Mouse (Mus musculus): ENCODE results near the gene Dcakd. TPM values are rescaled to one million over a fixed set of nuclear protein-coding genes. Genes with fewer than 3 reads are reported as not detected.
A peak's percentile ranks its signal among the peaks of the same experiment; 100 is the strongest.

Gene Dcakd
- total RNA-seq, 2 experiments from 2014 or later: 48.3 to 50.9 TPM

DNA sequence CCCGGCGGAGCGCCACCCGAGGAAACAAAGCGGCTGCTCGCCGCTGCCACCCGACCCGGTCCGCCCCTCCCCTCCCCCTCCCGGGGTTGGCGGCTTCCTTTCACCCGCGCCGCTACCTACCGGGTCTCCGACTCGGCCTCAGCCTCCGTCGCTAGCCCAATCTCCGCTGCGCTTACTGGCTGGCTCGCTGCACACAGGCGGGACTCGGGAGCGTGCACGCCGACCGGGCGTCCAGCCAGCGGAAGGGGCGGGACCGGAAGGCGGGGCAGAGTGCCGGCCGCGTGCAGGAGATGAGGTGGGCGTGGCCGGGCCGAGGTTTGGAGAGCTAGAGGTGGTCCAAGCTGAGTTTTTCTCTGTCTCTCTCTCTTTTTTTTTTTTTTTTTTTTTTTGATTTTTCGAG, 11.2 kb downstream of the Dcakd start:
- no peak for TF ChIP-seq CTCF (IDR thresholded peaks at IDR 0.05)
- H3K4me3 ChIP-seq: peak overlapping the region; percentile 88
- H3K27ac ChIP-seq: peak overlapping the region; percentile 90
- intact Hi-C loops (cut with DNase I): loop anchor here (1.0 kb wide), 1 partner anchor 11 kb away; the partner anchor contains the start of genes Dcakd and Nmt1
- DNase-seq (ENCODE audit: extremely low spot score in 1 of 2, low spot score in 2 of 2): peak; percentile 96 to 99

DNA sequence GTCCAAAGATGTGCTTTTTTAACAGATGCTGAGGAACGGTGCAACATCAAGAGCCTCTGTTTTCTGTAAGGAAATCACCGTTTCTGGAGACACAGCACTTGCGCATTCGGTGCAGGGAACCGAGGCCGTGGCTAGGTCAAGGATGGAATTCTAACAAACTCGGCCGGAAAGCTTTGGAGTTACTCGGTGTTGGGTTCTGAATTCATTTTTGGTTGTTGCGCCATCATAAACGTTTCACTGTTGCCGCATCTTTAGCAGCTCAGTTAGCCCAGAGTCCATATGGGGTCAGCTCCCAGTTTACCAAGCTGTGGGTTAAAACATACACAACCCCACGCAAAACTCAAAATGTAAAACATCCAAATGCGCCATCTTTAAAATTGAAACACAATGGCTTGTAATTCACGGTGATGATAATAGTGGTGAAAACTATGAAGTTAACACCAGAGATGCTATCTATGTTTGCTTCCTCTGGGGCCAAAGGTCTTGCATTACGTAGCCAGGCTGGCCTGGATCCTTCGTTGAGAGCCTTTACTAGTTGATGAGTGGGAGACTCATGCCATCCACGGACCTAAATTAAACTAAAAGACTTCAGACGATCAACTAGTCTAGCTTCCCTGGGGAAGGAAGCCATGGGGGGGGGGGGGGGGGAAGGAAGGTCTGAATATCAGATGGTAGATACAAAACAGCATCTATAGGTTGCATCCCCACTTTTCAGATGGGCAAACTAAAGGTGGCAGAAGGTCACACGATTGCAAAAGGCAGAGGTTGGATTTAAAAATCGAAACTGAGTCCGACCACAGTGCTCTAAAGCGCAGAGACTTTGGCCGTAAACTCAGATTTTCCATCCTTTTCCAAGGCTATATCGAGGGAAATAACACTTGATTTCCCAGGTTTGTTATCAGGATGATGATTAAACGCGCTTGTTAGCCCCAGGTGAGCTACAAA, 12.0 kb downstream of the Dcakd start:
- Histone ChIP-seq H3K27ac (peak overlapping the region; percentile 90), H3K4me3 (peak overlapping the region; percentile 88)
- intact Hi-C loops (cut with DNase I): no loop called here
- DNase-seq (ENCODE audit: extremely low spot score in 1 of 2, low spot score in 2 of 2): no peak
- no peak; the same call in 1 of the 2 replicates for TF ChIP-seq CTCF (IDR thresholded peaks at IDR 0.05)

DNA sequence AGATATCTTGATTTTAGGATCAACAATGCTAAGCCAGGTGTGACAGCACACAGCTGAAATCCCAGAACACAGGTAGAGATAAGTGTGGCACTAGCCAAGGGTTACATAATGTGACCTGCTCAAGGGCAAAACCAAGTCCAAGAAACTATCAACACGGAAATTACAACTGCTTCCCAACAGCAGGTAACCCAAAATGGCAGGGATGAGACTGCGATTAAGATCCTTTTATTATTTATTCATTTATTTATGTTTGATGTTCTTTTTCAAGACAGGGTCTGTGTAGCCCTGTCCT, 17.0 kb downstream of the Dcakd start:
- H3K4me3 ChIP-seq: no peak overlapping the region
- DNase-seq (ENCODE audit: extremely low spot score in 1 of 2, low spot score in 2 of 2): no peak
- intact Hi-C loops (cut with DNase I): no loop called here
- no peak for TF ChIP-seq CTCF (IDR thresholded peaks at IDR 0.05)
- no peak overlapping the region for H3K27ac ChIP-seq

DNA sequence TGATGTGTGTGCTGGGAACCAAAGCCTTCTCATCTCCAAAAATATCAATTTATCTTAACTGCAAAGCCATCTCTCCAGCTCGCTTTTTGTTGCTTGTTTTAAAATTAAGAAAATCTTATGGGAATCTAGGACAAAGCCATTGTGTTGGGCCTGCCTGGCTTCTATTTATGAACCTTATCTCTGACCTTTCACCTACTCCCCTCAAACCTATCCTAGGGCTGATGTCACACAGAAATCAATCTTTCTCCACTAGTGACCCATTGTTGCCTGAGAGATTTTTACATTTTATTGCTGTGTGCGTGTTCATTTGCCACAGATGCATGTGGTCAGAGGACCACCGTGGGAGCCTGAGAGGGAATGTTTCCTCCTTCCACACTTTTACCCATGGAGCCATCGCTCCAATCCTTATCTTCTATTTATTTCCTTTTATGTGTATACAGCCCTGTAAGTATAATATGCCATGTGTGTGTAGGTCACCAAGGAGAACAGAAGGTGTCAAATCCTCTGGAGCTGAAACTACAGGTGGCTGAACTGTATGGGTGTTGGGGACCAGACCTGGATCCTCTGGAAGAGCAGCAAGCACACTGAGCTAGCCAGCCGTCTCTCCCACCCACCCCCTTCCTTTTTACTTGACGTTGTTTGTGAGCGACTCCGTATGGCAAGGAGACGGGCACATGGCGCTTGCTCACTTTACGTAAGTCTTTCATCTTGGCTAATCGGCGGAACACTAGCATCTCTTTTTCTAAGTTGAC, 17.5 kb downstream of the Dcakd start:
- no peak for TF ChIP-seq CTCF (IDR thresholded peaks at IDR 0.05)
- no peak for DNase-seq (ENCODE audit: extremely low spot score in 1 of 2, low spot score in 2 of 2)
- Histone ChIP-seq H3K4me3 (no peak overlapping the region), H3K27ac (no peak overlapping the region)
- intact Hi-C loops (cut with DNase I): no loop called here

DNA sequence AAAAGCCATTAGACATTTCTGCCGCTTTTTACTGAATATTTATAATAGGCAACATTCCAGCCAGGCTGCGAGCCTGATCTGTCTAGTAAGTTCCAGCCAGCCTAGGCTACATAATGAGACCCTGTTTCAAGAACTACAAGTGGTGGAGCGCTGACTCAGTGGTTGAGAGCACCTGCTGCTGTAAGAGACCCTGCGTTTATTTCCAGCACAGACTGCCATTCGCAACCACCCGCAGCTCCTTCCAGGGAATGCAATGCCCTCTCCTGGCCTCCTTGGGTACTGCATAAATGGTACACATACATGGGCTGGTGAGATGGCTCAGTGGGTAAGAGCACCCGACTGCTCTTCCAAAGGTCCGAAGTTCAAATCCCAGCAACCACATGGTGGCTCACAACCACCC, 18.9 kb downstream of the Dcakd start:
- no peak for DNase-seq (ENCODE audit: extremely low spot score in 1 of 2, low spot score in 2 of 2)

DNA sequence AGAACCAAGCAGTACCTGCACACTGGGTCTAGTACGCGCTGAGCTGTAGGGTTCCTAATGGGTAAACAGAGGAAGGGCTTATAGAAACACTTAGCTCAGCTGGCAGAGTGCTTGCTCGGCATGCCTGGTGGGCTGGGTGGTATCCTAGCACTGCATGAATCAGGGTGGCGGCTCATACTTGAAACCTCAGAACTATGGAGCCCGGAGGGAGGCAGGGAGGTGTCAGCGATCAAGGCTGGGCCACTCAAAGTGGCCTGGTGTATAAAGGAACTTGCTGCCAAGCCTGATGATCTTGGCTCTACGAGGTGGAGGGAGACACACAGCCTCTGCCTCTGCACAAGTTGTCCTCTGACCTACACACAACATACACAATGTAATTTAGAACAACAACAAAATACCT, 19.6 kb downstream of the Dcakd start:
- no peak overlapping the region for H3K27ac ChIP-seq
- no peak overlapping the region for H3K4me3 ChIP-seq
- TF ChIP-seq CTCF (IDR thresholded peaks at IDR 0.05): no peak
- intact Hi-C loops (cut with DNase I): no loop called here
- DNase-seq (ENCODE audit: extremely low spot score in 1 of 2, low spot score in 2 of 2): no peak

More for the DNA sequence above, 18.9 kb downstream of the Dcakd start:
- Histone ChIP-seq H3K27ac (no peak overlapping the region), H3K4me3 (no peak overlapping the region)
- peak; percentile 39 for TF ChIP-seq CTCF (IDR thresholded peaks at IDR 0.05)
- intact Hi-C loops (cut with DNase I): no loop called here

DNA sequence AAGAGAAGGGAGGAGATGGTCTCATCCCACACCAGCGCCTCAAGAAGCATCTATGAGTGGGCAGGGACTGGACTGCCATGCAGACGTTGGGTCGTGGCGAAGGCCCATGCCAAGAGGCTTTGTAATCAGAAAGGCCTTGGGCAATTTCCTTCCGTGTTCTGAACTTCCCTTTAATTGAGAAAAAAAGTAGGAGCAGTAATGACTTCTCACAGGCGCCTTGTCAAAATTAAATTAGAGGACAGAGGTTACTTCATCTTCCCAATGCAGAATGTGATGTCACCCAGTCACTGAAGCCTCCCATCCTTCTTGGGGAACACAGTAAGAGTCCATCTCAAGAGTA, 21.2 kb downstream of the Dcakd start:
- intact Hi-C loops (cut with DNase I): no loop called here

DNA sequence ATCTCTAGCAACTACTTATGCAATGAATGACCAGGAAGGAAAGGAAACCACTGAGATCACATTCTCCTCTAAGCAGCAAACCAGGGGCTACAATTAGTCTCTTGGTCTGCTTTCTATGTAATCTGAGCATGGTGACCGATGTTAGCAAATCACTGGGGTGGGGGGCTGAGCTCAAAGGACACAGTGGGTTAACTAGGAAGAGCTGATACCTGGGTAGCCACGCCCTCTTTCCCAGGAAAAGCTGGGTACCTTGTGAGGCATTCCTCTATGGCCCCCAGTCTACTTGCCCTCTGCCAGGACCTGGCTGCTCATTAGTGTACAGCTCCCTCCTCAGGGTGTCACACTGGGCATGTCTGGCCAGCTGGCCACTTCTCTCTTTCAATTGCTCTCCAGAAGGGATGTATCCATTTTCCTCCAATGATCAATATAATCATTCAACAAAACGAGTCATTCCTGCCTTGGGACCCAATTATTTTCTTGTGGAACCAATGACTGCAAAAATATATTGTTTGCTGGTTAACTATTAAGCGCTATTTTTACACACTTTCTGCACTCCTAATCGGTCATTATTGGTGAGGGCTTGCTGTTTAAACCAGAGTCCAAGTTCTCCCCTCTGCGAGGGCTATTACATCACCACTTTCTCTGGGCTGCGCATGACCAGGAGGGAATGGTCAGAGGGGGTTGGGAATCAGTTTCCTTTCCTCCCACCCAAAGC, 21.7 kb downstream of the Dcakd start:
- intact Hi-C loops (cut with DNase I): no loop called here
- DNase-seq (ENCODE audit: extremely low spot score in 1 of 2, low spot score in 2 of 2): no peak
- Histone ChIP-seq H3K4me3 (no peak overlapping the region), H3K27ac (peak overlapping the region; percentile 44)
- no peak for TF ChIP-seq CTCF (IDR thresholded peaks at IDR 0.05)

More for the DNA sequence above, 21.2 kb downstream of the Dcakd start:
- no peak for TF ChIP-seq CTCF (IDR thresholded peaks at IDR 0.05)
- no peak for DNase-seq (ENCODE audit: extremely low spot score in 1 of 2, low spot score in 2 of 2)
- Histone ChIP-seq H3K27ac (no peak overlapping the region; the same call in 1 of the 2 replicates), H3K4me3 (no peak overlapping the region)

DNA sequence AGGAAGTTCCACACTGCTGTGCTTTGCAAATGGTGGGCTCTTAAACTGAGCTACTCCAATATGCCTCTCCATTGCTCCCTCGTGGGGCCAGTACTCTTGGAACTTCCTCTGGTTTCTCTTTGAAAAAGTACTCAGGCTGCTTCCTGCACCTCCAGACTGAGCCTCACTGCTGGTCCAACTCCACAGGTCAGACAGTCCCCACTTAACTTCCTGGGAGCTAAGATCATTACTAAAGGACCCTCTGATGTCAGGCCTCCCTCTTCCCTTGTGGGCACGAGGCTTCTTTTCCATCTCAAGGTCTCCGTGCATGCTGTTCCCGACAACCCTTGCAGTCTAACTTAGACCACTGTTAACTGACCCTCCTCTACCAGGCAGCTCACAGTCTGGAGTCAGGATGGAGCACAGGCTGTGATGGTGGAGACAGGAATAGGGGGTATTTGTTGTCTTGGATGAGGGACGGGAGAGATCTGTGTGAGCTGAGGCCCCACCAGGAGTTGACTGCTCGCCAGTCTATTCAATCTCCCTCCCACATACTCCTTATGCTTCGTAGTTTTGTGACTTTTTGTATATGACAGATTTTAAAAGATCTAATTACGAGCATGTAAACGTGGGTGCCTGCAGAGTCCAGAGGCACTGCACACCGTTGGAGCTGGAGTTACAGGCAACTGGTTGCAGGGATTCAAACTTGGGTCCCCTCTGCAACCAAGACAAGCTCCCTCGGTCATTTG, 22.7 kb downstream of the Dcakd start:
- no peak for DNase-seq (ENCODE audit: extremely low spot score in 1 of 2, low spot score in 2 of 2)
- Histone ChIP-seq H3K4me3 (no peak overlapping the region), H3K27ac (peak overlapping the region; percentile 44; the same call in 1 of the 2 replicates)
- no peak for TF ChIP-seq CTCF (IDR thresholded peaks at IDR 0.05)
- intact Hi-C loops (cut with DNase I): no loop called here

DNA sequence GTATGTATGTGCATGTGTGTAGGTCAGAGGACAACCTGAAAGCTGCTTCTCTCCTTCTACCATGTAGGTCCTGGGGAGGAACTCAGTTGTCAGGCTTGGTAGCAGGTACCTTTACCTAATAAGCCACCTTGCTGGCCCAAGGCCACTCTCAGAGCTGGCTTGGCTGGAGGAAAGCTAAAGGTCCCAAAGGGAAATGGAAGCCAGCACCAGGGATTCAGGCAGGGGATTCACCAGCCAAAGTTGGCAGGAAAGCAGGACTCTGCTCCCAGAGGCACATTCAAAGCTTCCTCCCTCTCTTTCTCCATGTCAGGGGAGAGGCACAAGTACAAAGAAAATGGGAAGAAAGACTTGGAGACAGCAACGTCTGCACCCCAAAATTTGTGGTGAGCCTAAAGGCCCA, 23.3 kb downstream of the Dcakd start:
- DNase-seq (ENCODE audit: extremely low spot score in 1 of 2, low spot score in 2 of 2): no peak
- no peak for TF ChIP-seq CTCF (IDR thresholded peaks at IDR 0.05)
- Histone ChIP-seq H3K27ac (peak overlapping the region; percentile 53; the same call in 1 of the 2 replicates), H3K4me3 (no peak overlapping the region)
- intact Hi-C loops (cut with DNase I): no loop called here

DNA sequence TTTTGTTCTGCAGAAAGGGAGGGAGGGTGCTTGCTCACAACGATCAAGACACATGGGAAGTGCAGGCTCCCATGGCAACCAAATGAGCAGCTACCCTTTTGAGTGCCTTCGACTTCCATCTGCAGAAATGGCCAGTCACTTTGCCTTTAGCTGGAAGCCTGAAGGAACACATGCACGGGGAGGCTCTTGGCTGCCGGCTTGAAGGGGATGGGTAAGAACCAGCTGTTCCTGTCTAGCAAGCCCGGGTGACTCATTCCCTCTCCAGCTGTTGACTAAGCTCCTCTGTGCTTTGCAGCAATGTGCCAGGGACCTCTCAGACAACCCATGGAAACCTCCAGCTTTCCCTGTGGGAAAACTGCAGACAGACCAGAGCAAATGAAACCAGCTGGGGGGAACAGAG, 24.9 kb downstream of the Dcakd start:
- intact Hi-C loops (cut with DNase I): no loop called here
- peak overlapping the region; percentile 78 for H3K27ac ChIP-seq
- TF ChIP-seq CTCF (IDR thresholded peaks at IDR 0.05): no peak
- no peak overlapping the region for H3K4me3 ChIP-seq
- peak; percentile 68 to 72 for DNase-seq (ENCODE audit: extremely low spot score in 1 of 2, low spot score in 2 of 2)

Measured in left cerebral cortex, adult 2 months (tissue).